In the genomic region with DNA sequence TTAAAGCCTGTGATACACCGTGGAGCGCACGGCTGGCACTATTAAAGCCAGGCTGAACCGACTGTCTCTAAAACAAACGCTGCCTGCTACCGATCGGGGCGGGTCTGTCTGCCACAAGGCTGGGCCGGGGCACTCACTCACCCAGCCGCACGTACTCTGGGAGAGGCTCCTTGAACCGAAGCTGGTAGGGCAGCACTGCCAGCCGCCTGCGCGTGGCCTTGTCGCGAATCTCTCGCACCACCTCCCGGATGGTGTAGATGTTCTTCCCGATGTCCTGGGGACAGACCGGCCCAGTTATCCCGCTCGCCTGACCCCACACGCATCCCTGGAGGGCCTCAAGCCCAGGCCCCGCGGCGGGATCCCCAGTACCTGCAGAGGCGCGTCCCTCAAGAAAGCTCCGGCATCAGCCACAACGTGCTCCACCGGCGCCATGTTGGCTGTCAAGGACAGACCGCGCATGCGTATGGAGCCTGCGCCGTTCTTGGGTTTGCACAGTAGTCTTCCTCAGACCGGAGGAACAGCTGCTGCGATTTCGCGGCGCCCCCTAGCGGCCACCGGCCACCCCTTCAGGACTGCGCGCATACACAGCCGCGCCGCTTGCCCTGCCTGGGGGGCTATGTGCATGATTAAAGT, we compare ENCODE assay signal across 8 mouse cellular contexts. TPM values are rescaled to one million over a fixed set of nuclear protein-coding genes. Genes with fewer than 3 reads are reported as not detected.
DNase-seq lines count a peak whose midpoint lies in the region; ATAC-seq and TF ChIP-seq lines count a peak whose summit lies in the region.

TSS of gene Nob1 (minus strand) at position 455 of the 633 bp plus-strand sequence.

- H3K36me3 ChIP-seq in G1E (replicated peaks): peaks cover 39% of the 10 kb centered on the region
- peaks cover 27% of the 10 kb centered on the region for H3K36me3 ChIP-seq in forebrain, postnatal 0 days (ENCODE audit: insufficient read depth)
- H3K36me3 ChIP-seq in lung, embryonic 15.5 days: peaks cover 20% of the 10 kb centered on the region

- peak within 1 kb of the TSS; percentile 67 for H3K4me2 ChIP-seq in forebrain, postnatal 0 days (ENCODE audit: low read depth)
- H3K4me2 ChIP-seq in lung, embryonic 15.5 days: peak within 1 kb of the TSS; percentile 69

- peaks cover 18% of the 10 kb centered on the region for H3K27me3 ChIP-seq in G1E (ENCODE audit: insufficient read depth, low read length)
- no peaks in the 10 kb centered on the region for H3K27me3 ChIP-seq in forebrain, postnatal 0 days (ENCODE audit: insufficient read depth, low read length)
- H3K27me3 ChIP-seq in lung, embryonic 15.5 days: no peaks in the 10 kb centered on the region

- H3K9ac ChIP-seq in forebrain, postnatal 0 days: peak within 1 kb of the TSS; percentile 72
- H3K9ac ChIP-seq in lung, embryonic 15.5 days: peak within 1 kb of the TSS; percentile 65

- peak within 1 kb of the TSS; percentile 88 for H3K4me3 ChIP-seq in G1E (ENCODE audit: low read depth, low read length)
- peak within 1 kb of the TSS; percentile 69 for H3K4me3 ChIP-seq in forebrain, postnatal 0 days (ENCODE audit: low read depth, low read length)
- H3K4me3 ChIP-seq in lung, embryonic 15.5 days: peak within 1 kb of the TSS; percentile 75

- DNase-seq in G1E (ENCODE audit: low spot score): peak; percentile 95
- peak; percentile 97 to 98 for DNase-seq in cerebellum, adult 18-20 months
- DNase-seq in forebrain, postnatal 0 days: peak; percentile 98
- peak; percentile 98 for DNase-seq in heart, postnatal 4 days
- peak; percentile 91 to 97 for DNase-seq in layer of hippocampus, adult 8-10 months (ENCODE audit: low spot score in 2 of 2)
- DNase-seq in ovary, adult 18-20 months (ENCODE audit: low spot score): peak; percentile 93
- peak; percentile 98 for DNase-seq in thymus, postnatal 0 days (ENCODE audit: low spot score)

- TF ChIP-seq CTCF in G1E (IDR thresholded peaks at IDR 0.05; ENCODE audit: low read depth, low read length): peak; percentile 71
- TF ChIP-seq CTCF in forebrain, postnatal 0 days (IDR thresholded peaks at IDR 0.05; ENCODE audit: low read depth): peak; percentile 98

- ATAC-seq in G1E (ENCODE audit: extremely low read depth, insufficient number of reproducible peaks, low FRiP score, poor library complexity, severe bottlenecking): peak; percentile 84
- peak; percentile 100 for ATAC-seq in forebrain, postnatal 0 days
- peak; percentile 98 for ATAC-seq in lung, embryonic 15.5 days (ENCODE audit: borderline replicate concordance, extremely low read depth, low FRiP score, low TSS enrichment)

- H3K9me3 ChIP-seq in G1E (replicated peaks): no peaks in the 10 kb centered on the region
- H3K9me3 ChIP-seq in forebrain, postnatal 0 days (ENCODE audit: low read length): no peaks in the 10 kb centered on the region
- no peaks in the 10 kb centered on the region for H3K9me3 ChIP-seq in lung, embryonic 15.5 days

- under 1% methylated on average over 50 of the region's 50 CpGs for WGBS in forebrain, postnatal 0 days
- WGBS in lung, embryonic 15.5 days: under 1% methylated on average over 50 of the region's 50 CpGs

- peaks cover 56% of the 10 kb centered on the region for H3K4me1 ChIP-seq in G1E (ENCODE audit: insufficient read depth, low read depth, low read length)
- H3K4me1 ChIP-seq in forebrain, postnatal 0 days (ENCODE audit: insufficient read depth): 0 out of 2 replicates have a peak, but pooled peaks cover 4% of the 10 kb centered on the region
- peaks cover 13% of the 10 kb centered on the region for H3K4me1 ChIP-seq in lung, embryonic 15.5 days

- peak within 1 kb of the TSS; percentile 77 for H3K27ac ChIP-seq in forebrain, postnatal 0 days (ENCODE audit: low read depth, low read length)
- H3K27ac ChIP-seq in lung, embryonic 15.5 days: peak within 1 kb of the TSS; percentile 63

RNA-seq across cellular contexts. Expression of gene Nob1, which starts in this region (rescaled TPM):
- total RNA-seq in G1E (2014; fragmentation: Nextera tagmentation): 58.9 and 59.1 TPM in 2 replicates
- total RNA-seq in G1E (2017): 37.3 and 46.0 TPM in 2 replicates
- 57.2 and 76.6 TPM in 2 replicates for polyA plus RNA-seq in G1E (2012)
- total RNA-seq in forebrain, postnatal 0 days (2014; rRNA removed): 25.9 and 29.7 TPM in 2 replicates
- 43.6 and 56.0 TPM in 2 replicates for polyA plus RNA-seq in forebrain, postnatal 0 days (2015; fragmentation: Nextera tagmentation; extraction: Ambion mirVana)
- total RNA-seq in heart, postnatal 4 days (2021): 10 to 100 TPM; 31.7 to 37.0 TPM
- 10 to 100 TPM; 39.1 to 46.4 (median 40.8) TPM for total RNA-seq in layer of hippocampus, adult 8-10 months (2022)
- 78.2 and 79.7 TPM in 2 replicates for polyA plus RNA-seq in lung, embryonic 15.5 days (2015; fragmentation: Nextera tagmentation; extraction: Ambion mirVana)
- polyA plus RNA-seq in thymus, postnatal 0 days (2015; fragmentation: Nextera tagmentation; extraction: Ambion mirVana): 59.8 and 73.2 TPM in 2 replicates

Comparison
In these comparisons a context has a peak if more than half of its experiments do, and no peak if none do; other contexts are left out.
1. Peak in every context shown above with its lines: DNase-seq, ATAC-seq, H3K4me3 ChIP-seq and H3K27ac ChIP-seq.